Mouse (Mus musculus): Measurements from ENCODE around the gene Slc9a9. TPM values are rescaled to one million over a fixed set of nuclear protein-coding genes. Genes with fewer than 3 reads are reported as not detected.

The Slc9a9 gene
- polyA plus RNA-seq, 1 experiment from 2014 or later, result 5.1 TPM

- ATAC-seq (ENCODE audit: insufficient read depth, low FRiP score), result no peak
- no peaks in the 10 kb centered on the region for H3K4me1 ChIP-seq (ENCODE audit: control insufficient read depth, insufficient read depth, low read length)
Observed at GRCm38 (mm10) chr9:94803073-94803472, 133.4 kb downstream of the Slc9a9 start.

GRCm38 (mm10) chr9:94805506-94805905 lies 135.8 kb downstream of the Slc9a9 start:
- Histone ChIP-seq H3K27ac (ENCODE audit: low read length) (no peak overlapping the region), H3K9me3 (replicated peaks; ENCODE audit: control insufficient read depth, low read length) (no peaks in the 10 kb centered on the region), H3K36me3 (ENCODE audit: control insufficient read depth, insufficient read depth, low read length) (no peaks in the 10 kb centered on the region), H3K27me3 (ENCODE audit: control insufficient read depth, insufficient read depth, low read length) (no peaks in the 10 kb centered on the region), H3K4me1 (ENCODE audit: control insufficient read depth, insufficient read depth, low read length) (no peaks in the 10 kb centered on the region), H3K4me3 (replicated peaks; ENCODE audit: low read length) (no peak overlapping the region), H3K9ac (ENCODE audit: low read length) (no peak overlapping the region), H3K4me2 (ENCODE audit: low read depth, low read length) (no peak overlapping the region)
- ATAC-seq (ENCODE audit: insufficient read depth, low FRiP score), result no peak
- WGBS, result 65% methylated on average over 8 of the region's 8 CpGs

More at GRCm38 (mm10) chr9:94803073-94803472, 133.4 kb downstream of the Slc9a9 start:
- Histone ChIP-seq H3K27me3 (ENCODE audit: control insufficient read depth, insufficient read depth, low read length) (no peaks in the 10 kb centered on the region), H3K27ac (ENCODE audit: low read length) (no peak overlapping the region), H3K36me3 (ENCODE audit: control insufficient read depth, insufficient read depth, low read length) (no peaks in the 10 kb centered on the region), H3K9ac (ENCODE audit: low read length) (no peak overlapping the region), H3K4me3 (replicated peaks; ENCODE audit: low read length) (no peak overlapping the region), H3K9me3 (replicated peaks; ENCODE audit: control insufficient read depth, low read length) (no peaks in the 10 kb centered on the region), H3K4me2 (ENCODE audit: low read depth, low read length) (no peak overlapping the region)

GRCm38 (mm10) chr9:94815518-94815917 lies 145.8 kb downstream of the Slc9a9 start:
- H3K27me3 ChIP-seq (ENCODE audit: control insufficient read depth, insufficient read depth, low read length), result no peaks in the 10 kb centered on the region
- ATAC-seq (ENCODE audit: insufficient read depth, low FRiP score), result no peak
- WGBS, result 42% methylated on average over 5 of the region's 5 CpGs
- no peak overlapping the region for H3K9ac ChIP-seq (ENCODE audit: low read length)
- H3K4me2 ChIP-seq (ENCODE audit: low read depth, low read length), result no peak overlapping the region
- H3K9me3 ChIP-seq (replicated peaks; ENCODE audit: control insufficient read depth, low read length), result no peaks in the 10 kb centered on the region
- no peak overlapping the region for H3K27ac ChIP-seq (ENCODE audit: low read length)
- no peaks in the 10 kb centered on the region for H3K4me1 ChIP-seq (ENCODE audit: control insufficient read depth, insufficient read depth, low read length)
- H3K36me3 ChIP-seq (ENCODE audit: control insufficient read depth, insufficient read depth, low read length), result no peaks in the 10 kb centered on the region
- no peak overlapping the region for H3K4me3 ChIP-seq (replicated peaks; ENCODE audit: low read length)

GRCm38 (mm10) chr9:94821268-94821667 lies 151.6 kb downstream of the Slc9a9 start:
- no peak overlapping the region for H3K27ac ChIP-seq (ENCODE audit: low read length)
- 82% methylated on average over 1 of the region's 1 CpGs for WGBS

GRCm38 (mm10) chr9:94833836-94834235 lies 164.1 kb downstream of the Slc9a9 start:
- no peak for ATAC-seq (ENCODE audit: insufficient read depth, low FRiP score)
- H3K4me1 ChIP-seq (ENCODE audit: control insufficient read depth, insufficient read depth, low read length), result no peaks in the 10 kb centered on the region
- H3K36me3 ChIP-seq (ENCODE audit: control insufficient read depth, insufficient read depth, low read length), result no peaks in the 10 kb centered on the region
- no peaks in the 10 kb centered on the region for H3K27me3 ChIP-seq (ENCODE audit: control insufficient read depth, insufficient read depth, low read length)
- no peak overlapping the region for H3K4me3 ChIP-seq (replicated peaks; ENCODE audit: low read length)
- H3K9ac ChIP-seq (ENCODE audit: low read length), result no peak overlapping the region
- H3K27ac ChIP-seq (ENCODE audit: low read length), result no peak overlapping the region
- no peaks in the 10 kb centered on the region for H3K9me3 ChIP-seq (replicated peaks; ENCODE audit: control insufficient read depth, low read length)
- 55% methylated on average over 1 of the region's 1 CpGs for WGBS
- H3K4me2 ChIP-seq (ENCODE audit: low read depth, low read length), result no peak overlapping the region

More at GRCm38 (mm10) chr9:94821268-94821667, 151.6 kb downstream of the Slc9a9 start:
- Histone ChIP-seq H3K9me3 (replicated peaks; ENCODE audit: control insufficient read depth, low read length) (no peaks in the 10 kb centered on the region), H3K9ac (ENCODE audit: low read length) (no peak overlapping the region), H3K27me3 (ENCODE audit: control insufficient read depth, insufficient read depth, low read length) (no peaks in the 10 kb centered on the region), H3K36me3 (ENCODE audit: control insufficient read depth, insufficient read depth, low read length) (no peaks in the 10 kb centered on the region), H3K4me3 (replicated peaks; ENCODE audit: low read length) (no peak overlapping the region), H3K4me2 (ENCODE audit: low read depth, low read length) (no peak overlapping the region), H3K4me1 (ENCODE audit: control insufficient read depth, insufficient read depth, low read length) (no peaks in the 10 kb centered on the region)
- no peak for ATAC-seq (ENCODE audit: insufficient read depth, low FRiP score)

- 93% methylated on average over 15 of the region's 15 CpGs for WGBS
- ATAC-seq (ENCODE audit: insufficient read depth, low FRiP score), result no peak
Observed at GRCm38 (mm10) chr9:94837384-94837783, 167.7 kb downstream of the Slc9a9 start.

GRCm38 (mm10) chr9:94838479-94839031 lies 168.8 kb downstream of the Slc9a9 start:
- Histone ChIP-seq H3K9me3 (replicated peaks; ENCODE audit: control insufficient read depth, low read length) (no peaks in the 10 kb centered on the region), H3K4me2 (ENCODE audit: low read depth, low read length) (no peak overlapping the region), H3K27me3 (ENCODE audit: control insufficient read depth, insufficient read depth, low read length) (no peaks in the 10 kb centered on the region), H3K27ac (ENCODE audit: low read length) (no peak overlapping the region), H3K4me1 (ENCODE audit: control insufficient read depth, insufficient read depth, low read length) (no peaks in the 10 kb centered on the region), H3K4me3 (replicated peaks; ENCODE audit: low read length) (no peak overlapping the region), H3K36me3 (ENCODE audit: control insufficient read depth, insufficient read depth, low read length) (no peaks in the 10 kb centered on the region), H3K9ac (ENCODE audit: low read length) (no peak overlapping the region)
- ATAC-seq (ENCODE audit: insufficient read depth, low FRiP score), result no peak
- 86% methylated on average over 8 of the region's 8 CpGs for WGBS

More at GRCm38 (mm10) chr9:94837384-94837783, 167.7 kb downstream of the Slc9a9 start:
- Histone ChIP-seq H3K36me3 (ENCODE audit: control insufficient read depth, insufficient read depth, low read length) (no peaks in the 10 kb centered on the region), H3K4me1 (ENCODE audit: control insufficient read depth, insufficient read depth, low read length) (no peaks in the 10 kb centered on the region), H3K4me2 (ENCODE audit: low read depth, low read length) (no peak overlapping the region), H3K9me3 (replicated peaks; ENCODE audit: control insufficient read depth, low read length) (no peaks in the 10 kb centered on the region), H3K4me3 (replicated peaks; ENCODE audit: low read length) (no peak overlapping the region), H3K27ac (ENCODE audit: low read length) (no peak overlapping the region), H3K27me3 (ENCODE audit: control insufficient read depth, insufficient read depth, low read length) (no peaks in the 10 kb centered on the region), H3K9ac (ENCODE audit: low read length) (no peak overlapping the region)

GRCm38 (mm10) chr9:94839204-94839603 lies 169.5 kb downstream of the Slc9a9 start:
- Histone ChIP-seq H3K4me3 (replicated peaks; ENCODE audit: low read length) (no peak overlapping the region), H3K27me3 (ENCODE audit: control insufficient read depth, insufficient read depth, low read length) (no peaks in the 10 kb centered on the region), H3K9me3 (replicated peaks; ENCODE audit: control insufficient read depth, low read length) (no peaks in the 10 kb centered on the region), H3K4me2 (ENCODE audit: low read depth, low read length) (no peak overlapping the region), H3K27ac (ENCODE audit: low read length) (no peak overlapping the region), H3K4me1 (ENCODE audit: control insufficient read depth, insufficient read depth, low read length) (no peaks in the 10 kb centered on the region), H3K9ac (ENCODE audit: low read length) (no peak overlapping the region), H3K36me3 (ENCODE audit: control insufficient read depth, insufficient read depth, low read length) (no peaks in the 10 kb centered on the region)
- no peak for ATAC-seq (ENCODE audit: insufficient read depth, low FRiP score)
- WGBS, result 86% methylated on average over 11 of the region's 11 CpGs

GRCm38 (mm10) chr9:94840398-94840797 lies 170.7 kb downstream of the Slc9a9 start:
- ATAC-seq (ENCODE audit: insufficient read depth, low FRiP score), result no peak
- Histone ChIP-seq H3K9ac (ENCODE audit: low read length) (no peak overlapping the region), H3K4me2 (ENCODE audit: low read depth, low read length) (no peak overlapping the region), H3K4me3 (replicated peaks; ENCODE audit: low read length) (no peak overlapping the region), H3K36me3 (ENCODE audit: control insufficient read depth, insufficient read depth, low read length) (no peaks in the 10 kb centered on the region), H3K27ac (ENCODE audit: low read length) (no peak overlapping the region), H3K9me3 (replicated peaks; ENCODE audit: control insufficient read depth, low read length) (no peaks in the 10 kb centered on the region), H3K4me1 (ENCODE audit: control insufficient read depth, insufficient read depth, low read length) (no peaks in the 10 kb centered on the region), H3K27me3 (ENCODE audit: control insufficient read depth, insufficient read depth, low read length) (no peaks in the 10 kb centered on the region)
- WGBS, result 64% methylated on average over 5 of the region's 5 CpGs
